In the genomic region with DNA sequence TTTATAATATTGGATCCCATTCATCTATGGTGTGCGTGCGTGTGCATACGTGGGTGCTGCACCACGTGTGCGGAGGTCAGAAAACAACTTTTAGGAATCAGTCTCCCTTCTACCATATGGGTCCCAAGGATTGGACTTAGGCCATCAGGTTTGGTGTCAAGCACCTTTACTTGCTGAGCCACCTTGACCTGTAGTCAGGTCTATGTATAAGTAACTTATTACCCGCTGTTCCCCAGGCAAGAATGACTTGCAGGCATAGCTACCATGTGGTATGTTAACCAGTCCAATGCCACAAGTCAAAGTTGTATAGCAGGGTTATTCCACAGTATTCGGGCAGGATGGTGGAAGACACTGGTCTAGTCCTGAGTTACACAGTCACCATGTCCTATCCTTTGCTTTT, we compare ENCODE assay signal across 26 mouse cellular contexts.
A peak's percentile ranks its signal among the peaks of the same experiment; 100 is the strongest.
DNase-seq lines count a peak whose midpoint lies in the region; ATAC-seq lines count a peak whose summit lies in the region.
"Had no signal": no experiment of that assay in that cellular context is flagged by ENCODE, and none has a peak within 500 bp of the region (broad histone marks: within the 10 kb centered on the region; RNA-seq: fewer than 3 reads in every experiment).

No protein-coding gene starts in this region.

- 0 out of 2 replicates have a peak, but pooled peaks cover 2% of the 10 kb centered on the region for H3K4me1 ChIP-seq in kidney, embryonic 16.5 days (ENCODE audit: insufficient read depth, low read length)
- peaks cover 13% of the 10 kb centered on the region for H3K4me1 ChIP-seq in kidney, embryonic 15.5 days
- H3K4me1 ChIP-seq: embryonic facial prominence, embryonic 15.5 days; heart, embryonic 13.5 days had no signal

- H3K9me3 ChIP-seq in kidney, embryonic 16.5 days (ENCODE audit: low read length): no peaks in the 10 kb centered on the region
- no peaks in the 10 kb centered on the region for H3K9me3 ChIP-seq in kidney, embryonic 15.5 days (replicated peaks)
- H3K9me3 ChIP-seq: embryonic facial prominence, embryonic 12.5 days; embryonic facial prominence, embryonic 15.5 days; heart, embryonic 10.5 days; heart, embryonic 13.5 days had no signal

- no peak overlapping the region for H3K9ac ChIP-seq in kidney, embryonic 16.5 days (replicated peaks; ENCODE audit: low read length)
- H3K9ac ChIP-seq in kidney, embryonic 15.5 days: no peak overlapping the region
- H3K9ac ChIP-seq: embryonic facial prominence, embryonic 12.5 days; embryonic facial prominence, embryonic 15.5 days; forebrain, postnatal 0 days; heart, embryonic 13.5 days; hindbrain, embryonic 14.5 days had no signal

- H3K27ac ChIP-seq in kidney, embryonic 16.5 days (ENCODE audit: low read length): no peak overlapping the region
- no peak overlapping the region for H3K27ac ChIP-seq in kidney, embryonic 15.5 days
- H3K27ac ChIP-seq: embryonic facial prominence, embryonic 12.5 days; embryonic facial prominence, embryonic 15.5 days; heart, adult 2 months; heart, embryonic 10.5 days; heart, embryonic 13.5 days; hindbrain, embryonic 14.5 days had no signal

- H3K27me3 ChIP-seq in kidney, embryonic 16.5 days (ENCODE audit: insufficient read depth, low read length): no peaks in the 10 kb centered on the region
- H3K27me3 ChIP-seq in kidney, embryonic 15.5 days: no peaks in the 10 kb centered on the region
- H3K27me3 ChIP-seq: embryonic facial prominence, embryonic 12.5 days; embryonic facial prominence, embryonic 15.5 days had no signal

- ATAC-seq in kidney, embryonic 16.5 days (ENCODE audit: low FRiP score, low TSS enrichment): no peak
- ATAC-seq in kidney, embryonic 15.5 days (replicated peaks; ENCODE audit: low FRiP score): no peak
- ATAC-seq: activated CD4-positive, CD25-positive, alpha-beta regulatory T cell, adult 4 months; forebrain, embryonic 14.5 days; forebrain, postnatal 0 days had no signal

- WGBS in kidney, embryonic 16.5 days: 91% methylated on average over 7 of the region's 7 CpGs
- 93% methylated on average over 7 of the region's 7 CpGs for WGBS in kidney, embryonic 15.5 days

- H3K36me3 ChIP-seq in kidney, embryonic 16.5 days (ENCODE audit: insufficient read depth, low read length): no peaks in the 10 kb centered on the region
- no peaks in the 10 kb centered on the region for H3K36me3 ChIP-seq in kidney, embryonic 15.5 days
- H3K36me3 ChIP-seq: embryonic facial prominence, embryonic 12.5 days; embryonic facial prominence, embryonic 15.5 days; heart, embryonic 10.5 days; heart, embryonic 13.5 days had no signal

- no peak overlapping the region for H3K4me3 ChIP-seq in kidney, embryonic 16.5 days (ENCODE audit: low read length)
- H3K4me3 ChIP-seq in kidney, embryonic 15.5 days (replicated peaks): no peak overlapping the region
- H3K4me3 ChIP-seq: embryonic facial prominence, embryonic 12.5 days; embryonic facial prominence, embryonic 15.5 days; heart, adult 2 months; heart, embryonic 10.5 days; heart, embryonic 13.5 days had no signal

- peak; percentile 69 for DNase-seq in kidney, adult 11 months
- peak; percentile 41 to 84 for DNase-seq in kidney, adult 8-10 months
- DNase-seq in kidney, postnatal 25 days: peak; percentile 28 to 51
- no peak for DNase-seq in embryo, embryonic 10.5 days (ENCODE audit: low spot score)
- DNase-seq in frontal cortex, postnatal 25 days (ENCODE audit: low spot score in 2 of 2): no peak
- DNase-seq: adrenal gland, adult 8-10 months; adrenal gland, postnatal 25 days; cerebellum, adult 11-12 months; cerebellum, adult 8-10 months; cerebellum, postnatal 10 days; cerebellum, postnatal 36 days; forebrain, postnatal 0 days; gastrocnemius, postnatal 10 days; gastrocnemius, postnatal 36 days; heart, adult 2 months; heart, postnatal 14 days; heart, postnatal 4 days had no signal

- no peak overlapping the region for H3K4me2 ChIP-seq in kidney, embryonic 16.5 days (replicated peaks; ENCODE audit: low read depth, low read length)
- H3K4me2 ChIP-seq in kidney, embryonic 15.5 days: no peak overlapping the region
- H3K4me2 ChIP-seq: embryonic facial prominence, embryonic 12.5 days; embryonic facial prominence, embryonic 15.5 days; heart, embryonic 13.5 days; hindbrain, embryonic 14.5 days had no signal

Comparison
In these comparisons a context has a peak if more than half of its experiments do, and no peak if none do; other contexts are left out.
1. DNase-seq: peak in kidney, adult 11 months (single experiment), kidney, adult 8-10 months (2 of 2) and kidney, postnatal 25 days (2 of 2); none in embryo, embryonic 10.5 days (single experiment) and frontal cortex, postnatal 25 days (0 of 2).